Mouse (Mus musculus): ENCODE measurements at regions not wholly inside any gene's neighbourhood (a gene's known extent, or its start where the extent isn't known, plus 50 kb on each side); places are given as distances from the start of the nearest gene placed in this dataset.
"Not testable (repeated sequence)": the region's sequence is repeated elsewhere in the genome, so short reads cannot be mapped to it uniquely, and the experiment has no call there.

DNA sequence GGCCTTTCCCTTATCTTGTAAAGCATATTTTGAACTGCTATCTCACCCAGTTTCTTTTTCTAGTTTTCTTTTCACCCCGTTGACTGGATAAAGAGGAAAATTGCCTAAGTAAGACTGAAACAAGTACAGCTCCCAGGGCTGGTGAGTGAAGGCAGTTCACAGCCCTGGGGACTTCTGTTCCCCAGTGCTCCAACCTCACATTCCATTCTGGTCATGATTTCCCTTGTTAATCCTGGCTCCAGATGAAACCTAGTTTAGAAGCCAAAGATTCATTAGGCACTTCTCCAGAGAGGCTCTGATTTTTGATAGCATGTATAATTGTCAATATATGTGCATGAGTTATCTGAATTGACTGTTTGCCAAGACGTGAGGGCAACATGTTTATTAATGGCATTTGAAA is 191.6 kb upstream of the Ttc29 start:
- peak; percentile 22 for DNase-seq

DNA sequence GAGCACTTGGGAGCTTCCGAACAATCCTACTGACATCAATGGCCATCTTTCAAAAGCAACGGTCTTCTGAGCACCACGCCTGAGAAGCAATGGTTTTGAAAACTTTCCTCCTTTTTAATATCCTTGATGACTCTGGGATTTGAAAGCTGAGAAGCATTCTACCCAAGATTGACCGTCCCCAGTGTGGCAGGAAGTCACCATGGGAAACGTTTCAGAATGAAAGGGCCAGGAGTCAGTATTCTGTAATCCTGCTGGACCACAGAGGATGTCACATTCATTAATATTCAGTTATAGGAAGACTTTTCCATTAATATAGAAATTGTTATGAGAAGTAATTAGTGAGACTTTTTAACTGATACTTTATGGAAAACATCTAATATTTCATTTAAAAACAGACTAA is 190.1 kb upstream of the Ttc29 start:
- DNase-seq: no peak

- peak; percentile 45 for DNase-seq
Observed at GRCm38 (mm10) chr8:78023467-78023866, 189.6 kb upstream of the Ttc29 start.

GRCm38 (mm10) chr8:78023936-78024335 is 189.2 kb upstream of the Ttc29 start:
- no peak for DNase-seq

DNA sequence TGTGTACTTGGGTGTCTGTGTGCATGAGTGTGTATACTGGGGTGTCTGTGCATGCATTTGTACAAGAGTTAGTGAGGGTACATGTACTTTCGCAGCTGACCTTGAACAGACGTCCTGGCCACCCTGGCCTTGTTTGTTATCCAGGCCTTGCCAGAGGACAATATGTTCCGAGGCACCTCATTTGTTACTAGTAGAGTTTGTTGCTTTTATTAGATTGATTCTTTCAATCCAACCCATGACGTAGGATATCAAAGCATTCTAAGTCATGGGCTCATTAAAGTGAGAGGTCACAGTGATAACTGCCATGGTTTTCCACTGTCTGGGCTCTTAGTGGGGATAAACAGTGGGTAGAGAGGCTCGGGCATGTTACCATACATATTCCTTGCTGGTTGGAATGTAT is 188.1 kb upstream of the Ttc29 start:
- DNase-seq: peak; percentile 7

DNA sequence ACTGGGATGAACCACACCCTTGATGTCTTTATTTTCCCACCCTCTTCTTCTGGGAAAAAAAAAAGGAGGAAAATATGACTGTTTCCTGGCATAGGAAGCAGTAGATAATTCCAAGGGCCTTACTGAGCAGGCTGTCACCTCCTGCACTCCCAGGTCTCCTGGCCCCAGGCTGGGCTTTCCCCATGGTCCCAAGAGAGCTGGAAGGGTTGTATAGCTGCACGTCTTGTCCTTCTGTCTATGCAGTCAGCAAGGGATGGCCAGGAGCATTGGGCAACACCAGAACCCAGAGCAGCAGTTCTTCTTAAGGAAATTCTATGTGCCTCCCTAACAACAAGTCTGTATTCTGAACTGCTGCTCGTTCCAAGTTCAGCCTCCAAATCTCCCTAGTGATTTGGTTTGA is 185.7 kb upstream of the Ttc29 start:
- no peak for DNase-seq

DNA sequence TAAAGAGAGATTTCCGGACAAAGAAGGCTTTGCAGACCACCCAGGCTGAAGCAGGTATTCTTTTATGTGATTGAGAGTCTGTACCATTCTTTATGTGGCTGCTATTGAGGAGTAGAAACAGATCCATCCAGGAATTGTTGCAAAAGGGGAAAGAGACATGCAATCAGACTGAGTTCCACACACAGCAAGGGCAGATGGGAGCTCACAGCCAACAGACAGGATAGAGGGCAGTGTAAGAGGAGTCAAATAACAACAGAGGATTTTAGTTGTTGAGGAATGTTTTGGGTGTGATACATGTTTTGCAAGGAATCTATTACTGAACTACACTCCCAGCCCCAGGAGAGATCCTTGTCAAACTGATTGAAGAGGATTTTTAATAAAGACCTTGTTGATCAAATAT is 184.2 kb upstream of the Ttc29 start:
- DNase-seq: no peak

- DNase-seq: no peak
Observed at GRCm38 (mm10) chr8:78031811-78032210, 181.3 kb upstream of the Ttc29 start.

GRCm38 (mm10) chr8:78034687-78035086 is 178.4 kb upstream of the Ttc29 start:
- no peak for DNase-seq

GRCm38 (mm10) chr8:78037218-78037617 is 175.9 kb upstream of the Ttc29 start:
- no peak for DNase-seq

GRCm38 (mm10) chr8:78046691-78047090 is 166.4 kb upstream of the Ttc29 start:
- DNase-seq: no peak

DNA sequence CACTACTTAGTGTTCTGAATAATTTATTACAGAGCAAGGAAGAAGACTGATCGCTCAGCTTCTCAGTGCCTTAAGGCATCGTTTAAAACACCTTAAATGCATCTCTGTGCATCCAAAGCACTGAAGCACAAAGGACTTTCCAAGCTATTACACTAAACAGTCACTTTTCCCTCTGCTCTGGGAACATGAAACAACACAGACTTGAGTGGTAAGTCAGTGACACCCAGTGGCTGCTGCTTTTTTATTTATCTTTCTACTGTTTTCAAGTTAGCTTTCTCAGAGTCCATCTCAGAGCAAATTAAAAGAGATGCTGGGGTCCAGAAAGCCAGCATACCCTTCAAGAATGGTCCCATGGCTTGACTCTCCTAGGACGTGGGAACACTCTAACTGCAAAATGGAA is 162.3 kb upstream of the Ttc29 start:
- DNase-seq: no peak

DNA sequence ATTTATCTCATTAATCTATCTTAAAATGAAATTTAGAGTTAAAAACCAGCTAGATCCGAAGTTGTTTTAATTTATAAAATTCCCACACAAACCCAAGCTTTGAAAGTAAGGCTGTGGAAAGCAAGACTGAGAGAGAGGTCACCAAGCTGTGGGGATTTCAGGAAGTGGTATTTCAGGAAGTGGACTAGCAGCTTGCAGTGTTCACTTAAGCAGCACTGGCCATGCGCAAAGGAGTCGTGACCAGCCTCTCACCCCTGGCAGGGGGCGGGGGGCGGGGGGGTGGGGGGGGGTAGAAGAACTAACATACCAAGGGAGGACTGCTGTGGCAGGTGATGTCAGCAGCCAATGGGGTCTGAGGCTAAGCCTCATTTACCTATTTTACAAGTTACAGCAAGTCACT is 158.7 kb upstream of the Ttc29 start:
- DNase-seq: no peak

DNA sequence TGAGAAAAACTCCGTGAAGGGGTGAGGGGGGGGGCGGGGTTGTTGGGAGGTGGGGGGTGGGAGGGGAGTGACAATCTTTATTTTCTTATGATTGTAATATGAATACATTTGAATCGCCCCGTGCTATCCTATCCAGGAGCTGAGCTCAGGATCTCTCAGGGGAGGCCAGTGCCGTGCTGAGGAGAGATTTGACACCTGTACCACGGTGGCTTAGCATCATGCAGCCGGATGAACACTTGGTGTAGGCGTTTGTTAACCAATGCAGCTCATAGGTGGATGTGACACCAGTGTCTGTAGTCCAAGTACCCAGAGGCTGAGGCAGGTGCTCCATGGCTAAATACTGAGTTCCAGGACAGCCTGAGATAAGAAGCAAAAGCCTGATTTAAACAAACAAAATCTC is 158.2 kb upstream of the Ttc29 start:
- DNase-seq: no peak

DNA sequence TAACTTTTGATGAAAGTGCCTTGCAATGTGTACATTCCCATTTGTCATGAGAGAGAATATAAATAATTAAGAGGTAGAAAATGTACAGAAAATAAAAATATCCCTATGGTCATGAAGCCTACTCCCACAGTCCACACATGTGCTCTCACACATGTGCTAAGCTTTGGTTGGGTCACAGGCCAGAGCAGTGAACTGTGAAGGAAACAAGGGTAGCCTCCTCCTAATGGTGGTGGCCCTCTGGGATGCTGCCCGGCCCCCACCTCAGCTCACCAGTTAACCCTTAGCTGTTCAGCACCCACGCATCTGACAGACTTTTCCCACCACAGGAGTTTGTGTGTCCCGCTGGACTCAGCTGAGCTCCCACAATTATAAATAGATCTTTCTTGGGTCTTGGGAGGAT is 157.6 kb upstream of the Ttc29 start:
- DNase-seq: no peak

DNA sequence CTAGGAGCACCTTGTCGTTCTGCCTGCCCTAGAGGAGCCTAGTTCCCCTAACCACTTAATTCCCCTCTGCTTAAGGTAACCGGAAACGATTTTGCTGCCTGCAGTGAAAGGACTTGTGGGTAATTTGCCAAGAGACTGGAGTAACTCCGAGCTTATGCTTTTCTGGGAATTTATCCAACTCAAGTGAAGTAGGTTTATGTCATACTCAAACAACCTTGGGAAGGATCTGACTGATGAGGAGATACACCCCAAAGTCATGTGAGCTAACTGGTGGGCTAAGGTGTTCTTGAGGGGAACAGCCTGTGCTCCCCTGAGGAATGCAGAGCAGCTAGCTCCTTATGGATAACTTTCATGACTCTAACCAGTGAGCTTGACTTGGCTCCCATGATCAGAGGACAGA is 155.7 kb upstream of the Ttc29 start:
- DNase-seq: no peak

DNA sequence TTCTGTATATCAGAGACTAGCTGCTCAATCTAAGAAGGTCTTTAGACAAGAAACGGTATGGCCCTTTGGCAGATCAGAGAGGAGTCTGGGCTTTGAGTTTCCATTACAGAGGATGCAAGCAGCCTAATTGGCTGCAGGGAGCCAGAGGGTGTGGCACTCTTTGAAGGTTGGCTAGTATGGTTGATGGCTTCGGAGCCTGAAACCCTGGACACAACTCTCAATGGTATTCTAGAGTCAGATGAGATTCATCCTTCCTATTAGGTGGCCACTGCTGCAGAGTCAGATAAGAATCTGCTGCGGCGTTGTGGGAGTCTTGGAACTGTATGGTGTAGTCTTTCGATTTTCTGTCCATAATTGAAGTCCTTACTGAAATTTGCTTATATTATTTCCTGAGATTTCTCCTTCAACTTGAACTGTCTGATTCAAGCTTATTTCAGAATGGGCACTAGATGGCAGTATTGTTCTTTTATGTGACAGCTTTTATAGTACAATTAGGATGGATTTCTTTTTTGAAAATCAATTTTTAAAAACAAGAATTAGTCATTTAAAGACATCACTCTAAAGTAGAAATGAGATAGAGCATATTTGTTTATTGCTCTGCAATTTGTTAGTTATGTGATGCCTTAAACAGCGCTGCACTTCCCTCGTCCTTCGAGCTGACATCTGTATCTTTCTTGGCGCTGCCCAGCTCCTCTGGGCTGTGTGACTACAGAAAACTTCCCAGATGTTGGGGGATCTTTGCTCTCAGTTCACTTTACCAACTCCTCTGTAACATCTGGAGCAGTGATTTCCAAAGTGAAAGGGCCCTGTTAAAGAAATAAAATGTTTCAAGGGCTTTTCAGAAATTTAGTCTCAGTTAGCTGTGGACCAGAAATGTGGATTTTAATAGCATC is 151.0 kb upstream of the Ttc29 start:
- peak; percentile 45 for DNase-seq

GRCm38 (mm10) chr8:78063529-78063928 is 149.6 kb upstream of the Ttc29 start:
- peak; percentile 6 for DNase-seq

DNA sequence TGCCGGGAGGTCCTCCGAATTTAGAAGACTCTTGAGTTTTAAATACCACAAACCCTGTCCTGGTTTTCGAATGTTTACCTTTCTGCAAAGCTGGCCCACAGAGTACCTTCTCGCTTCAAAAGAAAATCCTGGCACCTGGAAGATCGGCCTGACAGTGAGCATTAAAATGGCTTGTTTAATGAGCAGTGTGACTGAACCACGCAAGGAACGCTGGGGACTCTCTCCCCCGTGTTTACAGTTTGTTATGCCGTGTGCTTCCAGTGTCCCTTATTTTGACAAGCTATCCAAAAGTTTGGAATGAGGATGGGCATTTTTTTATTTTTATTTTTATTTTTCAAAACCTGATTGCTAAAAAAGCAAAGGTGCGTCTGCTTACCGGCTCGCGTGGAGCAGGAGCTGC is 148.9 kb upstream of the Ttc29 start:
- no peak for DNase-seq

GRCm38 (mm10) chr8:78065890-78066493 is 147.1 kb upstream of the Ttc29 start:
- DNase-seq: no peak

GRCm38 (mm10) chr8:78068087-78068910 is 144.8 kb upstream of the Ttc29 start:
- DNase-seq: no peak

DNA sequence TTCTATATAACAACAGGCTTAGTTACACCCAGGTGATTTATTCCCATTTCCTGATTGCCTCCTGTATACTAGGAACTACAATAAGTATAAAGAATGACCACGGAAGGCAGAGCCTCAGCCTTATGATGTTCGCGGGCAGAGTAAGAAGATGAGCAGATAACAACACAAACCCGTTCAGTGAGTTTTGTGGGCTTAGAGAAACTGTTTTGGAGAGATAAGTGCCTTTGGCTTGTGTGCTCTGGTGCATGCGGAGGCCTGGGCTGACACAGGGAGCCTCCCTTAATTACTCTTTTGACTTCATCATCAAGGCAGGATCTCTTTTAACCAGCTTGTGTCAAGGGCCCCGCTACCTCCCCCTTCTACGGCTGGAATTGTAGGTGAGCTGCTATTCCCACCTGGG is 139.3 kb upstream of the Ttc29 start:
- DNase-seq: no peak

DNA sequence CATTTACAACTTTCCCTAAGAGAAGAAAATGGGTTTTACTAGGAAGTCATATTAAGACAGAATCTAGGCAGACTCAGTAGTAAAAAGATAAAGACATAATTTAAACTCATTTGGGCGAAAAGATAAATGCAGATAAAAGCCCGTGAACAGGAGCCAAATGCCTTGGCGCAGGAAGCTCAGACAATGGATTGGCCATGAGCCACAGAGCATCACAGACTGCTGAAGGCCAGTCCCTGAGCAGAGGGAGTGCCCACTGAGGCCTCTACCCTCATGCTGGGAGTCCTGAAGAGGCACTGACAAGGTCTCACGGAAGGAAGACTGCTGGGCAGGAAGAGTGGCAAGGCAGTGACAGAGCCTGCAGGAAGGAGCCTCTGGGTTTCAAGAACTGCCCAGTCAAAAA is 136.0 kb upstream of the Ttc29 start:
- DNase-seq: peak; percentile 54

- not testable (repeated sequence) for DNase-seq
Observed at GRCm38 (mm10) chr8:78081395-78081794, 131.7 kb upstream of the Ttc29 start.
